7 mouse cellular contexts compared by ENCODE assay signal in genomic region chr4:106560846-106561781, GRCm38 (mm10). TPM values are rescaled to one million over a fixed set of nuclear protein-coding genes. Genes with fewer than 3 reads are reported as not detected.
DNase-seq lines count a peak whose midpoint lies in the region; ATAC-seq lines count a peak whose summit lies in the region.

Gene Dhcr24, plus strand, starts transcription at chr4:106561038.

- H3K27me3 ChIP-seq in intestine, embryonic 16.5 days (replicated peaks; ENCODE audit: control insufficient read depth, insufficient read depth, low read length): no peaks in the 10 kb centered on the region
- no peaks in the 10 kb centered on the region for H3K27me3 ChIP-seq in midbrain, embryonic 11.5 days (ENCODE audit: control insufficient read depth, insufficient read depth, low read length)

- H3K4me3 ChIP-seq in intestine, embryonic 16.5 days (ENCODE audit: low read length): peak within 1 kb of the TSS; percentile 86
- peak within 1 kb of the TSS; percentile 78 for H3K4me3 ChIP-seq in midbrain, embryonic 11.5 days (ENCODE audit: low read depth, low read length)

- under 1% methylated on average over 77 of the region's 89 CpGs for WGBS in intestine, embryonic 16.5 days
- under 1% methylated on average over 88 of the region's 89 CpGs for WGBS in midbrain, embryonic 11.5 days

- intact Hi-C loops in left cerebral cortex, postnatal 36 days (cut with DNase I): no loop called here

- DNase-seq in adrenal gland, adult 2 months: peak; percentile 97
- peak; percentile 88 for DNase-seq in embryo, embryonic 11.5 days (ENCODE audit: low read depth, low spot score)
- peak; percentile 87 to 94 for DNase-seq in gastrocnemius, postnatal 4 days (ENCODE audit: low spot score in 2 of 2)
- DNase-seq in left cerebral cortex, postnatal 36 days (ENCODE audit: low spot score in 2 of 2): peak; percentile 93 to 96
- DNase-seq in midbrain, embryonic 11.5 days (ENCODE audit: low spot score, missing footprints): peak; percentile 98
- peak; percentile 84 for DNase-seq in skeletal muscle tissue, adult 2 months (ENCODE audit: low read depth, low spot score)

- no peaks in the 10 kb centered on the region for H3K9me3 ChIP-seq in intestine, embryonic 16.5 days (ENCODE audit: control insufficient read depth, low read length)
- no peaks in the 10 kb centered on the region for H3K9me3 ChIP-seq in midbrain, embryonic 11.5 days (ENCODE audit: control insufficient read depth, low read length)

- H3K4me2 ChIP-seq in intestine, embryonic 16.5 days (ENCODE audit: low read depth, low read length): peak within 1 kb of the TSS; percentile 93
- peak within 1 kb of the TSS; percentile 97 for H3K4me2 ChIP-seq in midbrain, embryonic 11.5 days

- H3K27ac ChIP-seq in intestine, embryonic 16.5 days (ENCODE audit: low read length): peak within 1 kb of the TSS; percentile 92
- peak within 1 kb of the TSS; percentile 83 for H3K27ac ChIP-seq in midbrain, embryonic 11.5 days (ENCODE audit: low read depth, low read length)

- peak within 1 kb of the TSS; percentile 86 for H3K9ac ChIP-seq in intestine, embryonic 16.5 days (ENCODE audit: low read depth, low read length)
- peak within 1 kb of the TSS; percentile 81 for H3K9ac ChIP-seq in midbrain, embryonic 11.5 days (ENCODE audit: low read length)

- ATAC-seq in intestine, embryonic 16.5 days: peak; percentile 97
- peak; percentile 97 for ATAC-seq in midbrain, embryonic 11.5 days (ENCODE audit: low FRiP score)

- peaks cover 29% of the 10 kb centered on the region for H3K4me1 ChIP-seq in intestine, embryonic 16.5 days (ENCODE audit: control insufficient read depth, insufficient read depth, low read length)
- H3K4me1 ChIP-seq in midbrain, embryonic 11.5 days (ENCODE audit: control insufficient read depth, insufficient read depth, low read length): peaks cover 31% of the 10 kb centered on the region

- peaks cover under 1% of the 10 kb centered on the region for H3K36me3 ChIP-seq in intestine, embryonic 16.5 days (ENCODE audit: control insufficient read depth, insufficient read depth, low read length)
- H3K36me3 ChIP-seq in midbrain, embryonic 11.5 days (ENCODE audit: control insufficient read depth, insufficient read depth, low read length): peaks cover 8% of the 10 kb centered on the region; the same call in 1 of the 2 replicates

RNA-seq across cellular contexts. Expression of gene Dhcr24, which starts in this region (rescaled TPM):
- 100 to 1,000 TPM in 1 of 2 experiments, 10 to 100 TPM in 1; 86.6 to 366 TPM for total RNA-seq in adrenal gland, adult 2 months (2021)
- polyA plus RNA-seq in adrenal gland, adult 2 months (2012; rRNA removed): 253 and 508 TPM in 2 replicates
- total RNA-seq in gastrocnemius, postnatal 4 days (2021): 10 to 100 TPM; 36.0 to 45.6 TPM
- 5.5 and 6.4 TPM in 2 replicates for polyA plus RNA-seq in intestine, embryonic 16.5 days (2015; fragmentation: Nextera tagmentation; extraction: Ambion mirVana)
- total RNA-seq in left cerebral cortex, postnatal 36 days (2021): 100 to 1,000 TPM in 1 of 2 experiments, 10 to 100 TPM in 1; 83.0 to 106 TPM
- 25.0 and 27.1 TPM in 2 replicates for polyA plus RNA-seq in midbrain, embryonic 11.5 days (2014; fragmentation: Nextera tagmentation; extraction: Ambion mirVana)

Comparison
In these comparisons a context has a peak if more than half of its experiments do, and no peak if none do; other contexts are left out.
1. Peak in every context shown above with its lines: DNase-seq, ATAC-seq, H3K4me3 ChIP-seq and H3K27ac ChIP-seq.